Mouse (Mus musculus) embryonic fibroblast, embryonic 13.5 days (primary cell): ENCODE measurements around the gene Afg3l1.

ENCODE experiments used
- CTCF ChIP-seq: IDR thresholded peaks from 2 replicates; pipeline ENCODE4 v1.5.1; 2011; ENCODE audit warnings: mild to moderate bottlenecking, control low read depth, low read length, moderate library complexity, borderline replicate concordance; ENCODE audit not compliant: insufficient read depth
- POLR2A ChIP-seq: IDR thresholded peaks from 2 replicates; pipeline ENCODE4 v1.6.1; 2011; ENCODE audit warnings: low read depth, mild to moderate bottlenecking, control low read depth, low read length, moderate library complexity

GRCm38 (mm10) chr8:123527720-123528489 is 50.2 kb downstream of the Afg3l1 start:
- TF ChIP-seq CTCF (no peak), POLR2A (no peak)
